Mouse (Mus musculus): ENCODE measurements at regions not wholly inside any gene's neighbourhood (a gene's known extent, or its start where the extent isn't known, plus 50 kb on each side); places are given as distances from the start of the nearest gene placed in this dataset.
A peak's percentile ranks its signal among the peaks of the same experiment; 100 is the strongest.

- peak; percentile 47 for DNase-seq (ENCODE audit: low read depth)
- no peak for TF ChIP-seq CTCF (IDR thresholded peaks at IDR 0.05; ENCODE audit: borderline replicate concordance, extremely low read depth, insufficient read depth, insufficient read length)
- TF ChIP-seq POLR2A (IDR thresholded peaks at IDR 0.05; ENCODE audit: borderline replicate concordance, extremely low read depth, insufficient read depth, insufficient read length, poor library complexity, severe bottlenecking) = no peak
Measured at GRCm38 (mm10) chr14:24956528-24957210, 469.7 kb downstream of the Rps24 start.

DNA sequence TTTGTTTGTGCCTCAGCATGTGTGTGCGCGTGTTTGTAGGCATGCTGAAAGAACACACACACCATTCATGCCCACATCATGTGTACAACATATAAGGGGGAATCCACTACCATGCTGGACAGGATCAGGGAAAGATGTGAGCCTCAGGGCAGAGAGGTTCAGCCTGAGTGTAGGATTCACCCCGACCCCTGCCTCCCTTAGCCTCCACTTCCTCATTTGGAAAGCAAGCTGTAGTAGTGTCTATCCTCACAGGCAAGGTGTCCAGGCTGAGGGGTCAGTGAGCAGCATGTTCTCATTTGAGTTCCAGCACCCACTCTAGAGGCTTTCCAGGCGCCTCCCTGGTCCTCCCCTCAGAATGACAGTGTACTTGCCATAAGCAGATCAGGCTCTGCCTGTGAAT, 470.5 kb downstream of the Rps24 start:
- no peak for DNase-seq (ENCODE audit: low read depth)
- TF ChIP-seq CTCF (IDR thresholded peaks at IDR 0.05; ENCODE audit: borderline replicate concordance, extremely low read depth, insufficient read depth, insufficient read length) (no peak), POLR2A (IDR thresholded peaks at IDR 0.05; ENCODE audit: borderline replicate concordance, extremely low read depth, insufficient read depth, insufficient read length, poor library complexity, severe bottlenecking) (no peak)

DNA sequence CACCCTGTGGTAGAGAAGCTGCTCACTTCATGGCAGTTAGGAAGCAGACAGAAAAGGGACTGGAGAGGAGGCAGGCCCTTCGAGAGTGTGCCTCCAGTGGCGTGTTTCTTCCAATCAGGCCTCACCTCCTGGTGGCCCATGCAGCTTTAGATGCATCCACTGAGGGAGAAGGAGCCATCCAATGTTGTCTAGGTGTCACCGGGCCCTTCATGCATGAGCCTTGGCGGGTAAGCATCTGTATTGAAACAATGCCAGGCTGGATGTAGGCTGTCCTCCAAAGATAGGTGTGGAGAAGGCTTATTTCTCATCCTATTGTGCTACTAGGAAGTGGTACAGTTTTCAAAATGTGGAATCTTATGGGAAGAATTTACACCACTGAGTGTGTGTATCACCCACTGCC, 471.9 kb downstream of the Rps24 start:
- no peak for DNase-seq (ENCODE audit: low read depth)
- TF ChIP-seq POLR2A (IDR thresholded peaks at IDR 0.05; ENCODE audit: borderline replicate concordance, extremely low read depth, insufficient read depth, insufficient read length, poor library complexity, severe bottlenecking) (no peak), CTCF (IDR thresholded peaks at IDR 0.05; ENCODE audit: borderline replicate concordance, extremely low read depth, insufficient read depth, insufficient read length) (no peak)

DNA sequence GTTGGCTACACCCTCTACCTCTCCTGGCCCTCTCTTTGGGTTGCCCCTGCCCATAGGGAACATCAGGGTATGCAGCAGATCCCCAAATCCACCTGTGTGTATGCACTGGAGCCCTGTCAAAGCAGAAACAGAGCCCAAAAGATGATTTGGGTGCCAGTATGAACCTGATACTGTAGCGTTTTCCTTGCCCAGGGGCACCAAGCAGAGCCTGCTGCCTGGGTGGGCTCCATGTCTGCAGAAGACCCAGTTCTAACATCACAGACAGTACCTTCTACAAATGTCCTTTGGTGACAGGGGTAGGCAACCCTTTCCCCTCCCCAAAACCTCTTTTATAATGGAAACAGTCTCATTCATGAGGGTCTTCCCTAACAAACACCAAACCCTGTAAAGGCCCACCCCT, 472.5 kb downstream of the Rps24 start:
- TF ChIP-seq CTCF (IDR thresholded peaks at IDR 0.05; ENCODE audit: borderline replicate concordance, extremely low read depth, insufficient read depth, insufficient read length) (no peak), POLR2A (IDR thresholded peaks at IDR 0.05; ENCODE audit: borderline replicate concordance, extremely low read depth, insufficient read depth, insufficient read length, poor library complexity, severe bottlenecking) (no peak)
- DNase-seq (ENCODE audit: low read depth) = no peak

DNA sequence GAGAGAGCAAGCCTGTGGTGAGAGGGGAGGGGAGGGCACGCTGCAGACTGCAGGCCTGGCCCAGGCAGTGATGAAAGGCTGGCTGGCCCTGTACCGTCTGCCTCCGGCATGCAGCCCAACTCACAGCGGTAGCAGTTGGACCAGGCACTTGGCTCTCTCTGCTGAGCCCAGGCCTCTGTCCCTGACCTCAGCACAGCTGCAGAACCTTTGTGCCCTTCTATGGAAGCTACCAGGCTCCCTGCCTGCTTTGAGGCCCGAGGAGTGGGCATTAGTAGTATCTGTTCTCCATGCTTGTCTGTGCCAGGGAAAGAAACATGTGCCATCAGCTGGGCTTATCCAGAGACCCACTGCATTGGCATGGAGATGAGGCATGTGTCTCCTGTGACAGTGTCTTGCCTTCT, 473.2 kb downstream of the Rps24 start:
- no peak for TF ChIP-seq CTCF (IDR thresholded peaks at IDR 0.05; ENCODE audit: borderline replicate concordance, extremely low read depth, insufficient read depth, insufficient read length)
- TF ChIP-seq POLR2A (IDR thresholded peaks at IDR 0.05; ENCODE audit: borderline replicate concordance, extremely low read depth, insufficient read depth, insufficient read length, poor library complexity, severe bottlenecking) = no peak

DNA sequence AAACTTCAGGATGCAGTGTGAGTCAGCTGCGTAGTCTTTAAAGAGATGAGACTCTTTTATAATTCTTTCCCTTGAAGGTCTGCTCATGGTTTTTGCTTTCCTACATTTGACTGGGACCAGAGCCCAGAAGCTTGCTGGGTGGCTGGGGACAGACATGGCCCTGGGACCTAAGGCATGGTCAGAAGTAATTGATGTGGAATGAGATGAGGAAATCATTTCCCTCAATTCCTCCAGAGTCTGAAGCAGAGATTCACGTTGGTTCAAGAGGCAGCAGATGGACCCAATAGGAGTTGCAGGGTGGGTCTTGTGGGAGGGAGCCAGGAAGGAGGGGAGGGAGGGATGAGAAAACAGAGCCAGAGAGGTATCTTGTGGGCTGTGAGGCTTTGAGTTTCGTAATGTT, 473.9 kb downstream of the Rps24 start:
- TF ChIP-seq CTCF (IDR thresholded peaks at IDR 0.05; ENCODE audit: borderline replicate concordance, extremely low read depth, insufficient read depth, insufficient read length) = no peak
- no peak for TF ChIP-seq POLR2A (IDR thresholded peaks at IDR 0.05; ENCODE audit: borderline replicate concordance, extremely low read depth, insufficient read depth, insufficient read length, poor library complexity, severe bottlenecking)
- no peak for DNase-seq (ENCODE audit: low read depth)

More for the DNA sequence above, 473.2 kb downstream of the Rps24 start:
- peak; percentile 74 for DNase-seq (ENCODE audit: low read depth)

GRCm38 (mm10) chr14:24961721-24962120, 474.8 kb downstream of the Rps24 start:
- no peak for DNase-seq (ENCODE audit: low read depth)
- TF ChIP-seq POLR2A (IDR thresholded peaks at IDR 0.05; ENCODE audit: borderline replicate concordance, extremely low read depth, insufficient read depth, insufficient read length, poor library complexity, severe bottlenecking) = no peak
- TF ChIP-seq CTCF (IDR thresholded peaks at IDR 0.05; ENCODE audit: borderline replicate concordance, extremely low read depth, insufficient read depth, insufficient read length) = no peak

GRCm38 (mm10) chr14:24969584-24969983, 482.7 kb downstream of the Rps24 start:
- no peak for DNase-seq (ENCODE audit: low read depth)
- TF ChIP-seq CTCF (IDR thresholded peaks at IDR 0.05; ENCODE audit: borderline replicate concordance, extremely low read depth, insufficient read depth, insufficient read length) (no peak), POLR2A (IDR thresholded peaks at IDR 0.05; ENCODE audit: borderline replicate concordance, extremely low read depth, insufficient read depth, insufficient read length, poor library complexity, severe bottlenecking) (no peak)

- TF ChIP-seq CTCF (IDR thresholded peaks at IDR 0.05; ENCODE audit: borderline replicate concordance, extremely low read depth, insufficient read depth, insufficient read length) (no peak), POLR2A (IDR thresholded peaks at IDR 0.05; ENCODE audit: borderline replicate concordance, extremely low read depth, insufficient read depth, insufficient read length, poor library complexity, severe bottlenecking) (no peak)
- peak; percentile 48 for DNase-seq (ENCODE audit: low read depth)
Measured at GRCm38 (mm10) chr14:24972357-24972756, 485.4 kb downstream of the Rps24 start.

DNA sequence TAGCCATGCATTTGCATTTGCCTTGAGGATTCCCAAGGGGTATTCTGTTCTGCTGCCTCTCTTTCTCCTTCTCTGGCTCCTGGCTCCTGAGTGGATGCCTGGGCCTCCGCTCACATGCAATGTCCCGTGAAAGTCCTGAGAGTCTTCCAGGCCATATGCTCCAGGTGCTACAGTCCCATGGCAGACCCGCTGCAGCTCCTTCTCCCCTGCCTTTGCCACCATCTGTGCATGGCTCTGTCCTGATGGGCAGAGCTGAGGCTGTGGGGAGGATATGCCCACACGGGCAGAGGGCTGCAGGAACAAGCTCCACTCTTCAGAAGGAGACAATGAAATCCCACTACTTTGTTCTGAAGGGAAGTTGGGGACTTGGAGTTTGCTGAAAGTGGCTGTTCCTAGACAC, 485.9 kb upstream of the Zmiz1 start:
- DNase-seq (ENCODE audit: low read depth) = peak; percentile 50
- TF ChIP-seq POLR2A (IDR thresholded peaks at IDR 0.05; ENCODE audit: borderline replicate concordance, extremely low read depth, insufficient read depth, insufficient read length, poor library complexity, severe bottlenecking) = no peak
- TF ChIP-seq CTCF (IDR thresholded peaks at IDR 0.05; ENCODE audit: borderline replicate concordance, extremely low read depth, insufficient read depth, insufficient read length) = no peak

DNA sequence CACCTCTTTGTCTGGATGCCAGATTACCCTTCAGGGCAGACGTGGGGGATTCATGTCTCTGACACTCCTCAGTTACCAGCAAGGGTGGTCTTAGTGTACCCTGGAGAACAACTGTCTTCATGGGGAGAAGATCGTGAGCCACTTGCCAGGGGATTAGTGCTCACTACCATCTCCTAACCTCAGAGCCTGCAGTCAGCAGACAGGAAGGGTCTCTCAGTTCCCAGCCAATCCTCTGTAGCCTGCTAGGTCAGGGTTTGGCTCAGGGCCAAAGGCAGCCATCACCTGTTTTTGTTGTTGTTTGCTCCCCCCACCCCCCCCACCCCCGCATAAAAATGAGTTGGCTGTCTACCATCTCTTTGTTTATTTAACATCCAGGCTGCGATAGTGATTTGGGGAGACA, 485.4 kb upstream of the Zmiz1 start:
- TF ChIP-seq CTCF (IDR thresholded peaks at IDR 0.05; ENCODE audit: borderline replicate concordance, extremely low read depth, insufficient read depth, insufficient read length) (no peak), POLR2A (IDR thresholded peaks at IDR 0.05; ENCODE audit: borderline replicate concordance, extremely low read depth, insufficient read depth, insufficient read length, poor library complexity, severe bottlenecking) (no peak)
- no peak for DNase-seq (ENCODE audit: low read depth)

DNA sequence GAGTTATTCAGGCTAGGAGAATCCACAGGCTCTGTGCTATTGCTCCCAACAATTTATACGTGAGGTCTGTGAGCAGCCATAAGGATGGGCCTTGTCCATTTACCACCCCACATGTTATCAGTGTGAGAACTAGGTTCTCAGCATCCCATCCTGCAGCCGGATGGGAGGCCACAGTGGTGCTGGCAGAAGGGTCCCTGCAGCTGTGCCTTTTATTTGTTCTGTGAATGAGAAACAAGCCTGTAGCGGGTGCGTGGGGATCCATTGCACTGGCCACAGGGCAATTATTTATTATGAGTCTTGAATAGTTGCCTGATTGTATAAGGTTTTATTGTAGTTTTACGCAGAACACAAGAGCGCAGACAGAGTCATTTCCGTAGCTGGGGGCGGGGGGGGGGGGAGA, 476.5 kb upstream of the Zmiz1 start:
- DNase-seq (ENCODE audit: low read depth) = peak; percentile 62
- TF ChIP-seq POLR2A (IDR thresholded peaks at IDR 0.05; ENCODE audit: borderline replicate concordance, extremely low read depth, insufficient read depth, insufficient read length, poor library complexity, severe bottlenecking) = no peak
- TF ChIP-seq CTCF (IDR thresholded peaks at IDR 0.05; ENCODE audit: borderline replicate concordance, extremely low read depth, insufficient read depth, insufficient read length) = no peak

Data from brain, embryonic 14.5 days (tissue).